Mouse (Mus musculus) erythroblast, embryonic 14.5 days (primary cell): ENCODE data around the gene Nudt16l1. TPM values are rescaled to one million over a fixed set of nuclear protein-coding genes. Genes with fewer than 3 reads are reported as not detected.

Experiments
- H3K27me3 ChIP-seq: 2 replicates; pipeline ENCODE4 v1.6.1; 2012; ENCODE audit warnings: inconsistent platforms; ENCODE audit not compliant: control insufficient read depth
- H3K36me3 ChIP-seq: 2 replicates; pipeline ENCODE4 v1.6.1; 2012; ENCODE audit warnings: mild to moderate bottlenecking, inconsistent platforms; ENCODE audit not compliant: control insufficient read depth
- H3K4me1 ChIP-seq: 2 replicates; pipeline ENCODE4 v1.6.1; 2012; ENCODE audit warnings: inconsistent platforms; ENCODE audit not compliant: control insufficient read depth
- H3K4me3 ChIP-seq: replicated peaks from 2 replicates; pipeline ENCODE3; 2012; ENCODE audit warnings: moderate library complexity, mild to moderate bottlenecking, inconsistent platforms
- H3K9me3 ChIP-seq: 2 replicates; pipeline ENCODE4 v1.6.1; 2012; ENCODE audit warnings: low read length, inconsistent platforms, mixed read lengths; ENCODE audit not compliant: control insufficient read depth
- GATA1 ChIP-seq: IDR thresholded peaks from 2 replicates; pipeline ENCODE4 v1.6.1; 2012; ENCODE audit warnings: low read length, inconsistent platforms, mixed read lengths
- TAL1 ChIP-seq: IDR thresholded peaks from 3 replicates; pipeline ENCODE4 v1.6.1; 2012; ENCODE audit warnings: low read length, inconsistent platforms, mixed read lengths
- polyA plus RNA-seq: library from polyadenylated mRNA; stranded (reverse); fragments of >175 nt; gene quantifications from 2 replicates; pipeline ENCODE4 v1.2.3, GENCODE M21; 2012

The Nudt16l1 gene
- polyA plus RNA-seq, 1 experiment = 0.69 TPM

DNA sequence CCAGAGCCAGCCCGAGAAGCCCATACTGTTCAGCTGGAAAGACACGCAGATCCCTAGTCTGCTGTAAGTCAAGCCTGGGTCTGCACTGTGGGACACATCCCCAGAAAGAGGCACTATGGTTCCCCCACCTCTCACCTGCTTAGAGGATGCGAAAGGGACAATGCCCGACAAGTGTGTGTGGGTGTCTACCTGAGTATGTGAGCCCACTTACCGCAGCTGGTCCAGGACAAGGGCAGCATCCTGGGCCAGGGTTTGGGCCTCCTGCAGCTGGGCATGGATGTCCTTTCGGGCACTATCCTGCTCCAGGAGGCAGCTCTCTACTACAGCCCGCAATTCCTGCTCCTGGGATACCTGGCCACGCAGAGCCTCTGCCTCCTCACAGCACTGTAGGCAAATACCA is 4.3 kb downstream of the Nudt16l1 start:
- Histone ChIP-seq H3K4me1 (peaks cover 19% of the 10 kb centered on the region), H3K36me3 (peaks cover 73% of the 10 kb centered on the region)

GRCm38 (mm10) chr16:4943431-4943830 is 4.9 kb downstream of the Nudt16l1 start:
- Histone ChIP-seq H3K27me3 (no peaks in the 10 kb centered on the region), H3K4me1 (peaks cover 17% of the 10 kb centered on the region), H3K9me3 (no peaks in the 10 kb centered on the region), H3K36me3 (peaks cover 77% of the 10 kb centered on the region), H3K4me3 (no peak overlapping the region)
- TF ChIP-seq TAL1 (no peak), GATA1 (no peak)

More for the DNA sequence above, 4.3 kb downstream of the Nudt16l1 start:
- no peaks in the 10 kb centered on the region for H3K27me3 ChIP-seq
- TF ChIP-seq GATA1 (no peak), TAL1 (no peak)
- H3K9me3 ChIP-seq = no peaks in the 10 kb centered on the region
- H3K4me3 ChIP-seq = no peak overlapping the region

DNA sequence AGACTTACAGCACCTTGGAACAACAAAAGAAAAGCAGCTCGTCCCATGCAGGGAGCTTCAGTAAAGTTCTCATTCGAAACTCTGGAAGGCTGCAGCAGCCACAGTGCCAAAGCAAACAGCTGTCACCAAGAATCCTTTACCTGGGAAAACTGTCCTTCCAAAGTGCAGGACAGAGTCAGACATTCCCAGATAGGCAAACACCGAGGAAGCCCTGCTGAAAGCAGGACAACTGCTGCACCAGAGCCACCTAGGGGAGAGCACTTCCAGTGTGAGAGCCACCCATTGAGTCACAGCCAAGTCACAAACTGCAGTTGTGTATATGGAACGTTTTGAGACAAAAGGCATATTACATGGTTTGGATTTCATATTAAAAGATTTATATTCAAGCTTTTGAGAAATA is 6.9 kb downstream of the Nudt16l1 start:
- Histone ChIP-seq H3K27me3 (no peaks in the 10 kb centered on the region), H3K36me3 (peaks cover 76% of the 10 kb centered on the region), H3K9me3 (no peaks in the 10 kb centered on the region), H3K4me3 (no peak overlapping the region), H3K4me1 (no peaks in the 10 kb centered on the region; the same call in 1 of the 2 replicates)
- TF ChIP-seq TAL1 (no peak), GATA1 (no peak)

- H3K27me3 ChIP-seq = no peaks in the 10 kb centered on the region
- H3K9me3 ChIP-seq = no peaks in the 10 kb centered on the region
- H3K4me1 ChIP-seq = no peaks in the 10 kb centered on the region; the same call in 1 of the 2 replicates
- no peak overlapping the region for H3K4me3 ChIP-seq
- TF ChIP-seq GATA1 = no peak
- no peak for TF ChIP-seq TAL1
- H3K36me3 ChIP-seq = peaks cover 74% of the 10 kb centered on the region
These were observed 7.6 kb downstream of the Nudt16l1 start for GRCm38 (mm10) chr16:4946155-4946554.

GRCm38 (mm10) chr16:4947378-4947777 is 8.8 kb downstream of the Nudt16l1 start:
- no peak overlapping the region for H3K4me3 ChIP-seq
- no peaks in the 10 kb centered on the region for H3K9me3 ChIP-seq
- H3K27me3 ChIP-seq = no peaks in the 10 kb centered on the region
- no peak for TF ChIP-seq TAL1
- peaks cover 67% of the 10 kb centered on the region for H3K36me3 ChIP-seq
- no peaks in the 10 kb centered on the region; the same call in 1 of the 2 replicates for H3K4me1 ChIP-seq

DNA sequence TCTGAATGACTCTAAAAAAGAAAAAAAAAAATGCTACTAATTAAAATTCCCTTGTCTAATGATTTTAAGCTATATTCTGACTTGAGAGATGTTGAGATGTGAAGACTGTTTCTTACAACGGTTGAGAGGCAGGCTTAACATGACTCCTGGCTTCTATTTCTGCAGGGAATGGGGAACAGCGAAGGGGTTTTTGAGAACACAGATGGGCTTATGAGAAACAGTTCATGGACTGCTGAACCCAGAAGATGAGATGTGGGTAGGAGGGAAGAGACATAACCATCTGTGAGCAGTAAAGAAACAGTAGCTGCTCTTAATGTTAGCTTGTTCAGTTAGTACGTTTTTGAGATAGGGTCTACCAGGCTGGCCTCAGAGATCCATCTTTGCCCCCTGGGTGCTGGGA is 18.0 kb downstream of the Nudt16l1 start:
- Histone ChIP-seq H3K27me3 (no peaks in the 10 kb centered on the region), H3K4me1 (peaks cover 8% of the 10 kb centered on the region), H3K4me3 (no peak overlapping the region), H3K9me3 (no peaks in the 10 kb centered on the region), H3K36me3 (peaks cover 69% of the 10 kb centered on the region)
- TF ChIP-seq TAL1 (no peak), GATA1 (no peak)

GRCm38 (mm10) chr16:4957446-4957845 is 18.9 kb downstream of the Nudt16l1 start:
- H3K27me3 ChIP-seq = no peaks in the 10 kb centered on the region
- TF ChIP-seq TAL1 = no peak
- no peak for TF ChIP-seq GATA1
- peaks cover 64% of the 10 kb centered on the region for H3K36me3 ChIP-seq
- no peak overlapping the region for H3K4me3 ChIP-seq
- no peaks in the 10 kb centered on the region for H3K9me3 ChIP-seq
- peaks cover 12% of the 10 kb centered on the region for H3K4me1 ChIP-seq

- H3K9me3 ChIP-seq = no peaks in the 10 kb centered on the region
- TF ChIP-seq TAL1 (no peak), GATA1 (no peak)
- H3K27me3 ChIP-seq = no peaks in the 10 kb centered on the region
- peaks cover 25% of the 10 kb centered on the region for H3K4me1 ChIP-seq
- H3K36me3 ChIP-seq = peaks cover 39% of the 10 kb centered on the region
- no peak overlapping the region for H3K4me3 ChIP-seq
These were observed 21.7 kb downstream of the Nudt16l1 start for GRCm38 (mm10) chr16:4960260-4960659.

GRCm38 (mm10) chr16:4963346-4963745 is 24.8 kb downstream of the Nudt16l1 start:
- peaks cover 13% of the 10 kb centered on the region for H3K36me3 ChIP-seq
- no peaks in the 10 kb centered on the region for H3K9me3 ChIP-seq
- no peaks in the 10 kb centered on the region for H3K27me3 ChIP-seq
- H3K4me1 ChIP-seq = peaks cover 27% of the 10 kb centered on the region
- peak overlapping the region; percentile 89 for H3K4me3 ChIP-seq
- TF ChIP-seq TAL1 (no peak), GATA1 (no peak)
